Mouse (Mus musculus) liver (tissue): ENCODE results near the gene Asb17.

Experiments
- DNase-seq: peaks from one replicate; pipeline ENCODE4 v3.0.0-alpha.2; 2020; ENCODE audit warnings: mixed read lengths

Asb17 gene

DNA sequence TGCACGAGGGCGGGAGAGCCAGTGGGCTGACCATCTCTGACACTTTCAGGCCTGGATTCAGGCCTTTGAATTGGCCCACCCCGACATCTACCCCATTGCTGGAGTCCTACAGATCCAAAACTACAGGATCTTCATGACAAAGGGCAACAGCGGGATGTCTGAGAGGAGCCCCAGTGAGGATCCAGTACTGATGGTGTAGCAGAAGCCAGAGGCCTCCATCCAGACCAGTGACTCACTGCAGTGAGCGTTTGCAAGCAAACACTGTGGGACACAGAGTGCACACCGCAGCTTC lies 11.4 kb upstream of the Asb17 start:
- no peak for DNase-seq

DNA sequence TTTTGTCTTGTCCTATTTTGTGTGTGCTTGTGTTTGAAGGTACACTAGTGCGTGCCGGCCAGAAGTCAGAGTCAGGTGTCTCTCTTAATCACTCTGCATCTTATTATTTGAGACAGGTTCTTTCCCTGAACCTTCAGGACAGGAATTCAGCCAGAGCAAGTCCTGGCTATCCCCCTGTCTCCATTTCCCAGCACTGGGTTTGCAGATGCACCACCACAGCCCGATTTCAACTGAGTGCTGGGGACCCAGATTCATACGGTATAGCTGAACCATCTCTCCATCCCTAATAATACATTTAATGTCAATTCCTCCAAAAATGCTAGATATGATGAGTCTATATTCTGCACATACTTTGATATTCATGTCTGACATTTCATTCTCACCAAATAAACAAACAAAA lies 9.9 kb upstream of the Asb17 start:
- DNase-seq, result no peak

DNA sequence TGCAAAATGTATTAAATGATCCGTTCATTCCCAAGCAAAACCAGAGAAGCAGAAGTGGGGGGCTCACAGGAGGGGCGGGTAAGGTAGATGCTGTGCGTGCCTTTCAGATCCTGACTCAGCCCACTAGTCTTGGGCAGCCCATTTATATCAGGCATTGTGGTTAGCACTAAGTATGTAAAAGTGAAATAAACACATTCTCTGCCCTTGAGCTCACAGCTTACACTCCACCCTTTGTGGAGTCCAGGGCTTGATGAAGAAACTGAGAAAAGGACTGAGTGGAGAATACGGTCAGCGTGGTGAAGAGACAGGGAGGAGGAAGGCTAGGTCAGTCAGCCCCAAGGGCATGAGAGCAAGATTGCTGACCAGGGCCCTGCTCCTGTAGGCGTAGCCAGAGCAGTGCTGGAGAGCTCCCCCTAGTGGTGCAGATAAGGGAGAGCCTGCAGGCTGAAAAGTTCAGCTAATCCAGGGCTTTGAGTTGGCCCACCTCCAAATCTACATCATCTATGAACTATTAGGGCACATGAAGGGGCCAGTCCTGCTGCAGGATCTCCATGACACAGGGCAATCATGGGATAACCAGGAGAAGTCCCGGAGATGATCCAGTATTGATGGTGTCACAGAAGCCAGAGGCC lies 8.4 kb upstream of the Asb17 start:
- DNase-seq, result peak; percentile 88

DNA sequence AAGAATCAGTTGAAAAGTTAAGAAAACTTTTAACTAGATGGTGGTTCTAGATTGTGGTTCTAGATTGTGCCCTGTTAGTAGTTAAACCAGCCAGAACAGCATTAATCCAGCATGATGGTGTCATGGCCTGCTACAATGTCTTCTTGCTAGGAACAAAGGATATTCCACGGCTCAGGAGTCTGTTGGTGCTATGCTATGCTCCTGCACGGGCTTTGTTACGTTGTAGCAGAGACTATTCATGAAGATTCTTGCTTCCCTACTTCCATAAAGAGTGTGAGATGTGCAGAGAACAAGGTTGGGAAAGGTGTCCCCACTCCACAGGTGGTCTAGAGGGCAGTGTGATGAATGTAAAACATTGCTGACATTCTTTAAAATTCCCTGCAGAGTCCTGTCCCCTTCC lies 7.7 kb upstream of the Asb17 start:
- DNase-seq, result no peak

DNA sequence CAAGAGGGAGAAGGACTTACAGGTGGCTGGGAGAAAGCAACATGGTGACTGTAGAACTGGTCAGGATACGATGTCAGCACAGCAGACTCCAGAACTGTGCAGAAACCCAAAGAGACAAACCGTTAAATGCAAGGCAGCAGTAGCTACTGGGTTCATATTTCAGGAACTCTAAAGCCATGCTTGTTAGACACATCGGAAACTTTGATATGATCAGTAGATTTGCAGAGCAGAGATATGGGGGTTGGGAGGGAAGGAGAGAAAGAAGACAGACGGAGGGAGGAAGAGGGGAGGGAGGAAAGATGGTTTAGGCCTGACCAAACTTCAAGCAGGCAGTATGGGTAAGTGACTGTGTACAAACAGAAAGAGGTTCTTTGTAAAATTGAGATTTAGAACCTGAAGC lies 6.4 kb upstream of the Asb17 start:
- DNase-seq, result no peak

DNA sequence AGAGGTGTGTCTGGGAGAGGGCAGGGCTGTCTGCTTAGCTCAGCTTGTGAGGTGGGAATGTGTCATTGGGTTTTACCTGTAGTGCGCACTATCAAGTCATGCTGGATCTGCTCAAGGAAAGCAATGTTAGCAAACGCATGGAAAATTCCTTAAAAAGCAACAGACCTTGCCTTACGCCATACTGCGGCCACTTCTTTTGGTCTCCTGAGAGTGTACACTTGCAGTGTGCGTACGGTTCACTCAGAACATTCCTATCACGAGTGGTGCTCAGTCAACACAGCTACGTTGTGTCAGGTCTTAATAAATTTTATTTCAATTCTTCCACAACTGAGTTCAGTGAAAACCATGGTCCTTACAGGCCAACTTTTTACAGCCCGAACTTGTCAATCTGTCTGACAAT lies 748 bp downstream of the Asb17 start:
- DNase-seq, result no peak

DNA sequence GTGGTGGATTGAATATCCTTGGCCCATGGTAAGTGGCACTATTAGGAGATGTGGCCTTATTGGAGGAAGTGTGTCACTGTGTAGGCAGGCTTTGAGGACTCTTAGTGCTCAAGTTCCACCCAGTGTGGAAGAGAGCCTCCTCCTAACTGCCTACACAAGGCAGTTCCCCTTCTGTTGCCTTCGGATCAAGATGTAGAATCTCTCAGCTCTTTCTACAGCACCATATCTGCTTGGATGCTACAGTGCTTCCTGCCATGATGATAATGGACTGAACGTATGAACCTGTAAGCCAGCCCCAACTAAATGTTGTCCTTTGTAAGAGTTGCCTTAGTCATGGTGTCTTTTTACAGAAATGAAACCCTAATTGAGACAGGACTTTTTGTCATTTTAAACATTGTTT lies 1.5 kb downstream of the Asb17 start:
- no peak for DNase-seq

DNA sequence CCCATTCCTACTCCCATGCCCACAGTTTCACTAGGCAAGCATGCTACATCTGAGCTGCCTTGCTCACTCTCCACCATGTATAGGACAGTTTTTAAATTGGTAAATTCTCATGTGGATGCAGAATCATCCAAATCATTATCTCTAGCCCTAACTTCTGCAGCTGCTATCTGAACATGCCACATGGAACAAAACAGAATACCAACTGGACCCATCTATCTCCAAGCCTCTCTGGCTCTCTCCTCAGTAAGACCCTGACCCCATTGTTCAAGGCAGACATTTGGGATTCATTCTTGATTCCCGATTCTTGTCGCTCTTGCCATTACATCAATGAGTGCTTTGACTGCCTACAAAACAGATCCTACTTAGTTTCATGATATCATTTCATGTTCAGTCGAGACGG lies 2.1 kb downstream of the Asb17 start:
- no peak for DNase-seq

DNA sequence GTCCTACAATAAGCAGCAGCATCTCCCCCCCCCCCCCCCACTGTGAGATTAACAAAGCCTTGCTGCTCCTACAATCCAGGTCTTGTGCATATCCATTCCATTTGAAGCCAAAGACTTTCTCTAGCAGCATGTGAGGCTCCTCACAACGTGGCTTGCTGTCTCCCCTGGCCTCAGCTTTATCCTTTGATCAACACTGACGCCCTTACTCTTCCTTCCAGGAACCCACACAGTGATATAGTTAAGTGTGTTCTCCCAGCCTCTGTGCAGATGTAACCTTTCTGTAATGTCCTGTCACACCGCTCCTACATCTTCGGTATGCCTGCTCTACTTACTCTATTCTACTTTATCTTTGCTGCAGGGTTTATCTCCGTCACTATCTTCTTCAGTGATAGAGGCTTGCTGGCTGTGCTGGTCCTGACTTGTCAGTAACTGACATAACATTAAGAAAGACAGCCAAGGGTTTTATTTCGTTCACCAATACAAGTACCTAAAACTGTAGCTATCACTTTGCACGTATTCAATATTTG lies 3.3 kb downstream of the Asb17 start:
- DNase-seq, result no peak

DNA sequence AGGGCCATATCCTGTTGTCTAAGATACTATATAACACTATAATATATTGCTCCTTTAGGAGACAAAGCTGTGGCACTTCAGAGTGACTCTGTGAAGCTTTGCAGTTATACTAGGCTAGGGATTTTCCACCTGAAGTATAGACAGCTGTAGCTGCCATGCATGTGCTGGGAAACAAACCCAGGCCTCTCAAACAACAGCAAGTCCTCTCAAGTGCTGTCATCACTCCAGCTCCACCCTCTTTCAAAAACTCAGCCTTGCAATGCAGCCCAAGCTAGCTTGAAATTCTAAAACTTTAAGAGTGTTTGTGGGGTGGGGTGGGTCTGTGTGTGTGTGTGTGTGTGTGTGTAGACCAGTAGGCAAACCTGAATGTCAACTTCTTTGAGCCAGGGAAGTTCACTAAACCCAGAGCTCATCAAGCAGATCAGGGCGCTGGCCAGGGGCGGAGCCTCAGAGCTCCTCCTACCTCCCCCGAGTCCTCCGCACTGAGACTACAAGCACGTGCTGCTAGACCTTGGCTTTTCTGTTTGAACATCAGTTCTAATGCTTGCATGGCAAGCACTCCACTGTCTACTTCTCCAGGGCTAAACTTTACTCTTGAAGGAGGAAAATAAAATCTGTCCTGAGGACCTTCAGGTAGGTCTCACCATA lies 5.5 kb downstream of the Asb17 start:
- peak; percentile 91 for DNase-seq

DNA sequence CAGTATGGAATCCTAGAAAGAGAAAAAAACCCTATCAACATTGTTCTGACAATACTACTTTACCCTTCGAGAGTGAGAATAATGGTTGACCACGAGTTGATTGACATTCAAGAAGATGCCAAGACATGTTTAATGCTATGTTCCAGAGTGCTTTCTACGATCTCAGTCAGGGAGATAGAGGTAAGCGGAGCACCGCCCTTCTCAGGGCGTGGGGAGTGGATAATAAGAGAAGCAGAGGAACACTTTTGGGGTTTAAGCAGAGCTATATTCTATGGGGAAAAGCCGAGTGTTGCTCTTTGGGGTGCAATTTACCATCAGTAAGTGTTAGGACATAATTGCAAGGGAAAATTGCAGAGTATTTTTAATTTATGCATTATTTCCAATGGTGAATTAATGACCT lies 6.8 kb downstream of the Asb17 start:
- peak; percentile 82 for DNase-seq

DNA sequence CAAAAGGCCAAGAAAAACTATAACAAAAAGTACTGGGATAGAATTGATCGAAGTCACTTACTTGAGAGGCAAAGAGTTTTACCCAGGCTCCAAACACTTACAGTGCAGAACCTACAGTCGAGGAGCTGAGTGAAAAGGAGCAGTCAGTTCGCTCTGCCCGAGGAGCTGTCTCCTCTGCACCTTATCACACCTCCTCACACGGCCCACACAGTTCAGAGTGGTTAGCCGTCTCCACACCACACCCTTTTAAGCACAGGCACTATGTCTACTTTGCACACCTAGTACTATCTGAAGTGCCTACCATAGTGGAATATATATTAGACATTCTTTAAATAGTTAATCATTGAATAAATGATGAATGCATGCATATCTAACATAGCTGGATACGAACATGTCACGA lies 8.3 kb downstream of the Asb17 start:
- DNase-seq, result peak; percentile 91

DNA sequence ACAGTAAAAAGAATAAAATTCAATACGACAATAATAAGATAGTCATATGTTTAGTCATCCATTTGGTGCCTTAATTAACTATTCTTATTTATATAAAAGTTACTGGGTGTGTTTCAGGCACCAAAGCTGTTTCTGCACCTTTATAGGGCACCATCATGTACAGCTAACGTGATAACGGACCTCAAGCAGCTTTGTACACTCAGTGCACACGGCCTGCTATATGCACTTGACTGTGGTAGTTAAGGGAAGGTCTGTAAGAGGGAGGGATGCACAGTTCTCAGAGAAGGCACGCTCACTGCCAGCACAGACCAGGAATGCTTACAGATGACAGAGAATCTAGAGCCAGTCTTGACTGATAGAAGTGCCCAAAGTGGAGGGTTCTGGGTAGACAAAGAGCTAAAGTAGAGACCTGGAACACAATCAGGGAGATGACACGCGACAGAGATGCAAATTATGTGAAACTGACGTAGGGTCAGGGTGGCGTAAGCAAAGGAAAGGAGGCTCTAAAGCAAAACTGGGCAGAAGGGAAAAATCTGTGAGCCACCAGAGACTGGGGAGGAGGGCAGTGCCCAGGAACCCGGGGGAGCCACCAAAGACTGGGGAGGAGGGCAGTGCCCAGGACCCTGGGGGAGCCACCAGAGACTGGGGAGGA lies 14.5 kb downstream of the Asb17 start:
- DNase-seq, result no peak

DNA sequence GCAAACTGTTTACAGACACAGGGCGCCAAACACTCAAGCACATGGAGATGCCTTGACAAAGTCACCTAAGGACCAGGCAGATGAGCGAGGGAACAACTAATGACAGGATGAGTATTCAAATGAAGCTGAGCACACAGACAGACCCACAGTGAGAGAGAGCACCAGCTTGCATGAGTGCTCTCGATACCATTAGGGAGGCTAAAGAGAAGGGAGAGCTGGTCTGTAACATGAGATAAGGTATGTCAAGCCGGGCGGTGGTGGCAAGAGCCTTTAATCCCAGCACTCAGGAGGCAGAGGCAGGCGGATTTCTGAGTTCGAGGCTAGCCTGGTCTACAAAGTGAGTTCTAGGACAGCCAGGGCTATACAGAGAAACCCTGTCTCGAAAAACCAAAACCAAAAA lies 16.4 kb downstream of the Asb17 start:
- DNase-seq, result peak; percentile 59

DNA sequence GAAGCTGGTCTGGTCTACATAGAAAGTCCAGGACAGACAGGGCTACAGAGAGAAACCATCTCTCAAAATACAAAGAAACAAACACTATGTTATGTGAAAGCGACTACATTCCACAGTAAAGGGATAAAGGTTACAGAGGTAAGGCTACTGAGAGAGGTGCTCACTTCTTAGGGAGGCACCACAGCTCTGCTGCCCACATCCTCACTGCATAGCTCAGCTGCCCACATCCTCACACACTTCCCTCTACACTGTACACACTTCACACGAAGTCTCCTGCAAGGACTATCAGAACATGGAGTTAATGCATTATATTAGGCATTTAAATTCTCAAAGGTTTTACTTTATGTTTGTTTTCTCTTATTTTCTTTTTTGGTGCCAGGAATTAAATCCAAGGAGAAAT lies 19.8 kb downstream of the Asb17 start:
- no peak for DNase-seq

DNA sequence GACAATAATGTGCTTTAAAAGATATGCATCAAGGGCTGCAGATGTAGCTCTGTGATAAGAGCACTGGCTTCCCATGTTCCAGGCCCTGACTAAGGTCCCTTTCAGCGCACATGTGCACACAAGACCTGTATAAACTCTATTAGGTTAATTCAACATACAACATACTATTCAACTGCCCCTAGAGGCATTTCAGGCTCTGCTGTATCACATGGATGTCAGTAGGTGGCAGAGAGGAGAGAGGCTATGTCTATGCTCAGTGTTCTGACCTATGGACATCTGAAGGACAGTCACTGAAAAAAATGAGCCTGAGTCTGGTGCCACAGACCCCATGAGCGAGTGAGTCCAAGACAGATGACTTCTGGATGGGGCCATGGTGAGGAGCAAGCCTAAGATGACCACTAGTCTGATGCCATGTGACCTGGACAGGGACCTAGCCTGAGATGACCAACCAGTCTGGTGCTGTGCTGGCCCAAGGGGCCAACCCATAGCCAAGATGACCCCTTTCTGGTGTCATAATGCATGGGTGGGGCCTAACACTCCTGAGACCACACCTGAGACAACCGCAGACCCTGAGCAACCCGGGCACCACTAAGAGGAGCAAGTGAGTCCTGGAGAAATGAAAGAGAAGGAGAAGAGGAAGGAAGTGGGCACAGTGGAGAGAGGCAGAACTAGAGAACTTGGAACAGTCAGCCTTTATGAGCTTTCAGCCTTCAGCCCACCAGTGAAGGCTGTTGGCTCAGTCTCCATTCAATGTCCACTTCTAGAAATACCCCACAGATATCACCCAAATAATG lies 20.8 kb downstream of the Asb17 start:
- DNase-seq, result no peak

DNA sequence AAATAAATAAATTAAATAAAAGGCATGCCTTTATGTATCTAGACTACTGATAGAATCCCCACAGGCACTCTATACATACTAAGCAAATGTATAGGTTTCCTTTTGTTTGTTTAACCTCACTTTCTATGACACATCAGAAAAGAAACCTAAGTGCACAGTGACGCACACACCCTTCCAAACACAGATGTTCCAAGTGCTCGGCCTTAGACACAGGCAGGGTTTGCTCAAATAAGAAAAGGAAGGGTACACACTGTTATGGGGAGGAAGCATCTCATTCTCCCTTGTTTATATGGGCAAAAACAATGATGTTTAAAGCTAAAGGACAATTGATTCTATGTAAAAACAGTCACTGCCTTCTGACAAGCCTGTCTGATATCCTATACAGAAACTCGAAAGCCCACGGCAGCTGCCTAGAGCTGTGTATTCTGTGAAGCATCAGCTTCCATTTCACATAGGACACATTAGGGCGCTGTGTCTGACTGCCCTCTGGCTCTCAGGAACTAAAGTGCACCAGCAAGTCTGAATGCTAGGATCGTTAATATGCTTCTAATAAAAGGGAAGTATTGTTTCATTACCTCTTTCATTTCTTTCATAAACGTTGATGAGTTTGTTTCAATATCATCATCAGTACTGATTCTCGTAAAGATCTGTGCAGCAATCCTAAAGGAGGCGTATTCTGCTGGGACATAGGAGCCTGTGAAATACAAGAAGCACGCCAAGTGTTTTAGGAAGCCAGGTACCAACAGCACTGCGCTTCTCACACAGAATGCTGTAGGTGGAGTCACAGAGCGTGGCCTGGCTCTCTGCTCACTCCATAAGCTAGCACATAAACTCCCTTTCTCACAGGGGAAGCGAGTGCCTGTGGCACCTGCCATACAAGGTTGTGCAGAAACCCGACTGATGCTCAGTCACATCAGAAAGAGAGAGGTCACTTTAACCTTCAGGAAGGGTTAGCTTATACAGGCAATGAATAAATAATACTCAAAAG lies 23.4 kb downstream of the Asb17 start:
- DNase-seq, result no peak

DNA sequence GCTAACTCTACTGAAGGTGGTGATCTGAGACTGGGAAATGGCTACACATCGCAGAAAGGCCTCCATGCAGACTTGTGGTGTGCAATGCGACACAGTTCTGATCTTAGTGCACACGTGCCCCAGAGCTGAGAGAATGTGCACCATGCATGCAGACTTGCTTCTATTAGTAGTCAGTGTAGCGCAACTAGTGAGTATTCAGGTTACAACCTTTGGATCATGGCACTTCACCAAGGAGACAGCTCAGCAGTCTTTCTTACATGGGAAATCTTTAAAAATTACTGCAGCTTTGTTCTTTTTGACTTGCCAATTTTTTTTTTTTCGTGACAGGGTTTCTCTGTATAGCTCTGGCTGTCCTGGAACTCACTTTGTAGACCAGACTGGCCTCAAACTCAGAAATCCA lies 27.4 kb downstream of the Asb17 start:
- no peak for DNase-seq

DNA sequence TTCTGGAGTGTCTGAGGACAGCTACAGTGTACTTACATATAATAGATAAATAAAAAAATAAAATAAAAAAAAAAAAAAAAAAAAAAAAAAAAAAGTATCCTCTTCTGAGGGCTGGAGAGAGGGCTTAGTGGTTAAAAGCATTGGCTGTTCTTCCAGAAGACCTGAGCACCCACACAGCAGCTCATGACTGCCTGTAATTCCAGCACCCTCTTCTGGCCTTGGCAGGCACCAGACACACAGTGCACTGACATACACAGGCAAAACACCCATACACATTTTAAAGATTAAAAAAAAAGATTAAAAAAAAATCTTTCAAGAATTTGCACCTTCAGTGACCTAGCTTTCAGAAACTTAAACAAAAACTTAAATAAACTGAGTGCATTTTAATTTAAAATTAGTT lies 42.3 kb downstream of the Asb17 start:
- DNase-seq, result peak; percentile 32

DNA sequence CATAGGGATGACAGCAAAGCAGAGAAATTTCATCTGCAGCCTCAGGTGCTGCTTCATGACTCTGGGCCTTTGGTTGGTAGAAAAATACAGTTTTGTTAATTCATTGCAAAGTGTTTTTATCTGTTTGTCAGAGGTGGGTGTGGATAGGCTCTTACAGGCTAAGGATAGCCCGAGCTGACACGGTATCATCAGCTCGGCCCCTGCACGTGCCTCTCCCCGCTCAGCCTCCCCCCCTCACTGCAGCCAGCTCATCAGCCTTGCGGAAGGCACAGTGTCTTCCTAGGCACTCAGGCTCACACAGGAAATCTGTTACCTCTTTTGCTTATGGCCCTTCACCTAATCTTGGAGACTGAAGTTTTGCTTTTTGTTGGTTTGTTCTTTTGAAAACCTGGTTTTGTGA lies 44.1 kb downstream of the Asb17 start:
- peak; percentile 71 for DNase-seq

DNA sequence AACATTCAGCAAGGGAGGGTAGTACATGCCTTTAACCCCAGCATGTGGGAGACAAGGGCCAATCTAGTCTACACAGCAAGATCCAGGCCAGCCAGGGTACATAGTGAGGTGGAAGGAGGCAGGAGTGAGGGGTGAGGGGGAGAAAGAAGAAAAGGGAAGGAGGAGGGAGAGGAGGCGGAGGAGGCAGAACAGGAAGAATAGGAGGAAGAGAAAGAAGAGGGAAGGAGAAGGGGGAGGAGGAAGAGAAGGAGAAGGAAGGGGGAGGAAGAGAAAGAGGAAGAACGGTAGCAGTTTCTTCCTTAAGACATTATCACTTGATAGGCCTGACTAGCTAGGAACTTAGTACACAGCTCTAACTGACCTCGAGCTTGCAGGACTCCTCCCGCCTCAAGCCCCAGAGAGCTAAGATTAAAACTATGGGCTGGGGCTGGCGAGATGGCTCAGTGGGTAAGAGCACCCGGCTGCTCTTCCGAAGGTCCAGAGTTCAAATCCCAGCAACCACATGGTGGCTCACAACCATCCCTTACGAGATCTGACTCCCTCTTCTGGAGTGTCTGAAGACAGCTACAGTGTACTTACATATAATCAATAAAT lies 45.3 kb downstream of the Asb17 start:
- no peak for DNase-seq

DNA sequence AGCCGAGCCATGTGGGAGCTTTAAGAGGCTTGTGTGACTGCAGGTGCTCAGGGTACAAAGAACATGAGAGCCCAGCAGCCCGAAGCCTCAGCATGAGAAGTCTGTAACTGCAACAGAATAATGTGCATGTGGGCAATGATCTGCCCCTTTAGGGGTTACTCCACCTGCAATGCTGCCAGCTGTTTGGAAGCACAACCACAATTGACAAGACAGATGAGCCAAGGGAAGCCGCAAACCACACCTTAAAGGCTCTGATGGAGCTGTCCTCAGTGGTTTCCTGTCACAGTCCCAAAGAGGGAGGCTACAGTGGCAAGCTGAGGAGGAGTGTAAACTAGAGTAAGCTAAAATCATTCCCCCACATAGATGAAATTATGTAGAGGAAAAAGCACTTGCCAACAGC lies 51.4 kb downstream of the Asb17 start:
- no peak for DNase-seq
